Mouse (Mus musculus): ENCODE data around the gene Erbb4. TPM values are rescaled to one million over a fixed set of nuclear protein-coding genes. Genes with fewer than 3 reads are reported as not detected.

Gene Erbb4
- polyA plus RNA-seq, 1 experiment from 2014 or later = 6.7 TPM

- no peak overlapping the region for H3K27ac ChIP-seq (ENCODE audit: low read depth, low read length)
- H3K9me3 ChIP-seq (ENCODE audit: control insufficient read depth, low read length) = no peaks in the 10 kb centered on the region
- WGBS = 86% methylated on average over 3 of the region's 3 CpGs
- no peak for ATAC-seq (ENCODE audit: low FRiP score, low TSS enrichment)
- H3K4me1 ChIP-seq (ENCODE audit: control insufficient read depth, insufficient read depth, low read length) = no peaks in the 10 kb centered on the region
- no peaks in the 10 kb centered on the region for H3K36me3 ChIP-seq (ENCODE audit: control insufficient read depth, insufficient read depth, low read length)
- H3K4me3 ChIP-seq (ENCODE audit: low read length) = no peak overlapping the region
- no peak overlapping the region for H3K4me2 ChIP-seq (replicated peaks; ENCODE audit: low read depth, low read length)
- no peak overlapping the region for H3K9ac ChIP-seq (ENCODE audit: low read depth, low read length)
- H3K27me3 ChIP-seq (ENCODE audit: control insufficient read depth, insufficient read depth, low read length) = no peaks in the 10 kb centered on the region
These were observed 190.0 kb downstream of the Erbb4 start for GRCm38 (mm10) chr1:68917828-68918227.

- no peak for ATAC-seq (ENCODE audit: low FRiP score, low TSS enrichment)
- H3K9ac ChIP-seq (ENCODE audit: low read depth, low read length) = no peak overlapping the region
- 83% methylated on average over 2 of the region's 2 CpGs for WGBS
These were observed 215.8 kb downstream of the Erbb4 start for GRCm38 (mm10) chr1:68892041-68892440.

GRCm38 (mm10) chr1:68886823-68887222, 221.0 kb downstream of the Erbb4 start:
- ATAC-seq (ENCODE audit: low FRiP score, low TSS enrichment) = no peak
- Histone ChIP-seq H3K27me3 (ENCODE audit: control insufficient read depth, insufficient read depth, low read length) (no peaks in the 10 kb centered on the region), H3K4me1 (ENCODE audit: control insufficient read depth, insufficient read depth, low read length) (no peaks in the 10 kb centered on the region), H3K36me3 (ENCODE audit: control insufficient read depth, insufficient read depth, low read length) (no peaks in the 10 kb centered on the region), H3K4me2 (replicated peaks; ENCODE audit: low read depth, low read length) (no peak overlapping the region), H3K9ac (ENCODE audit: low read depth, low read length) (no peak overlapping the region), H3K27ac (ENCODE audit: low read depth, low read length) (no peak overlapping the region), H3K4me3 (ENCODE audit: low read length) (no peak overlapping the region), H3K9me3 (ENCODE audit: control insufficient read depth, low read length) (no peaks in the 10 kb centered on the region)
- WGBS = 66% methylated on average over 3 of the region's 3 CpGs

More at GRCm38 (mm10) chr1:68892041-68892440, 215.8 kb downstream of the Erbb4 start:
- Histone ChIP-seq H3K36me3 (ENCODE audit: control insufficient read depth, insufficient read depth, low read length) (no peaks in the 10 kb centered on the region), H3K9me3 (ENCODE audit: control insufficient read depth, low read length) (no peaks in the 10 kb centered on the region), H3K4me3 (ENCODE audit: low read length) (no peak overlapping the region), H3K27ac (ENCODE audit: low read depth, low read length) (no peak overlapping the region), H3K27me3 (ENCODE audit: control insufficient read depth, insufficient read depth, low read length) (no peaks in the 10 kb centered on the region), H3K4me2 (replicated peaks; ENCODE audit: low read depth, low read length) (no peak overlapping the region), H3K4me1 (ENCODE audit: control insufficient read depth, insufficient read depth, low read length) (no peaks in the 10 kb centered on the region)

- ATAC-seq (ENCODE audit: low FRiP score, low TSS enrichment) = no peak
- no peaks in the 10 kb centered on the region for H3K36me3 ChIP-seq (ENCODE audit: control insufficient read depth, insufficient read depth, low read length)
- no peaks in the 10 kb centered on the region for H3K9me3 ChIP-seq (ENCODE audit: control insufficient read depth, low read length)
- no peaks in the 10 kb centered on the region for H3K4me1 ChIP-seq (ENCODE audit: control insufficient read depth, insufficient read depth, low read length)
- no peak overlapping the region for H3K4me3 ChIP-seq (ENCODE audit: low read length)
- no peaks in the 10 kb centered on the region for H3K27me3 ChIP-seq (ENCODE audit: control insufficient read depth, insufficient read depth, low read length)
- WGBS = 76% methylated on average over 8 of the region's 8 CpGs
- H3K4me2 ChIP-seq (replicated peaks; ENCODE audit: low read depth, low read length) = no peak overlapping the region
- no peak overlapping the region for H3K27ac ChIP-seq (ENCODE audit: low read depth, low read length)
- no peak overlapping the region for H3K9ac ChIP-seq (ENCODE audit: low read depth, low read length)
These were observed 232.9 kb downstream of the Erbb4 start for GRCm38 (mm10) chr1:68874954-68875353.

GRCm38 (mm10) chr1:68873635-68874020, 234.2 kb downstream of the Erbb4 start:
- WGBS = 85% methylated on average over 1 of the region's 1 CpGs

GRCm38 (mm10) chr1:68872976-68873634, 234.8 kb downstream of the Erbb4 start:
- H3K4me3 ChIP-seq (ENCODE audit: low read length) = no peak overlapping the region
- no peak for ATAC-seq (ENCODE audit: low FRiP score, low TSS enrichment)
- no peak overlapping the region for H3K4me2 ChIP-seq (replicated peaks; ENCODE audit: low read depth, low read length)
- 72% methylated on average over 2 of the region's 2 CpGs for WGBS
- H3K27ac ChIP-seq (ENCODE audit: low read depth, low read length) = no peak overlapping the region
- no peaks in the 10 kb centered on the region for H3K27me3 ChIP-seq (ENCODE audit: control insufficient read depth, insufficient read depth, low read length)
- H3K36me3 ChIP-seq (ENCODE audit: control insufficient read depth, insufficient read depth, low read length) = no peaks in the 10 kb centered on the region
- no peaks in the 10 kb centered on the region for H3K4me1 ChIP-seq (ENCODE audit: control insufficient read depth, insufficient read depth, low read length)
- H3K9ac ChIP-seq (ENCODE audit: low read depth, low read length) = no peak overlapping the region
- no peaks in the 10 kb centered on the region for H3K9me3 ChIP-seq (ENCODE audit: control insufficient read depth, low read length)

More at GRCm38 (mm10) chr1:68873635-68874020, 234.2 kb downstream of the Erbb4 start:
- Histone ChIP-seq H3K27ac (ENCODE audit: low read depth, low read length) (no peak overlapping the region), H3K4me2 (replicated peaks; ENCODE audit: low read depth, low read length) (no peak overlapping the region), H3K4me3 (ENCODE audit: low read length) (no peak overlapping the region), H3K9me3 (ENCODE audit: control insufficient read depth, low read length) (no peaks in the 10 kb centered on the region), H3K4me1 (ENCODE audit: control insufficient read depth, insufficient read depth, low read length) (no peaks in the 10 kb centered on the region), H3K9ac (ENCODE audit: low read depth, low read length) (no peak overlapping the region), H3K36me3 (ENCODE audit: control insufficient read depth, insufficient read depth, low read length) (no peaks in the 10 kb centered on the region), H3K27me3 (ENCODE audit: control insufficient read depth, insufficient read depth, low read length) (no peaks in the 10 kb centered on the region)
- ATAC-seq (ENCODE audit: low FRiP score, low TSS enrichment) = no peak

GRCm38 (mm10) chr1:68860341-68860740, 247.5 kb downstream of the Erbb4 start:
- Histone ChIP-seq H3K4me3 (ENCODE audit: low read length) (no peak overlapping the region), H3K27me3 (ENCODE audit: control insufficient read depth, insufficient read depth, low read length) (no peaks in the 10 kb centered on the region), H3K9me3 (ENCODE audit: control insufficient read depth, low read length) (no peaks in the 10 kb centered on the region), H3K36me3 (ENCODE audit: control insufficient read depth, insufficient read depth, low read length) (no peaks in the 10 kb centered on the region), H3K4me2 (replicated peaks; ENCODE audit: low read depth, low read length) (no peak overlapping the region), H3K9ac (ENCODE audit: low read depth, low read length) (no peak overlapping the region), H3K4me1 (ENCODE audit: control insufficient read depth, insufficient read depth, low read length) (no peaks in the 10 kb centered on the region), H3K27ac (ENCODE audit: low read depth, low read length) (no peak overlapping the region)
- WGBS = 83% methylated on average over 2 of the region's 2 CpGs
- no peak for ATAC-seq (ENCODE audit: low FRiP score, low TSS enrichment)

- no peak overlapping the region for H3K9ac ChIP-seq (ENCODE audit: low read depth, low read length)
- H3K27me3 ChIP-seq (ENCODE audit: control insufficient read depth, insufficient read depth, low read length) = no peaks in the 10 kb centered on the region
- H3K27ac ChIP-seq (ENCODE audit: low read depth, low read length) = no peak overlapping the region
- no peak overlapping the region for H3K4me3 ChIP-seq (ENCODE audit: low read length)
- H3K4me2 ChIP-seq (replicated peaks; ENCODE audit: low read depth, low read length) = no peak overlapping the region
- no peak for ATAC-seq (ENCODE audit: low FRiP score, low TSS enrichment)
- WGBS = 78% methylated on average over 4 of the region's 4 CpGs
- H3K4me1 ChIP-seq (ENCODE audit: control insufficient read depth, insufficient read depth, low read length) = no peaks in the 10 kb centered on the region
- no peaks in the 10 kb centered on the region for H3K9me3 ChIP-seq (ENCODE audit: control insufficient read depth, low read length)
- no peaks in the 10 kb centered on the region for H3K36me3 ChIP-seq (ENCODE audit: control insufficient read depth, insufficient read depth, low read length)
These were observed 248.4 kb downstream of the Erbb4 start for GRCm38 (mm10) chr1:68859480-68859879.

GRCm38 (mm10) chr1:68839352-68839751, 268.5 kb downstream of the Erbb4 start:
- no peak overlapping the region for H3K4me2 ChIP-seq (replicated peaks; ENCODE audit: low read depth, low read length)
- no peaks in the 10 kb centered on the region for H3K4me1 ChIP-seq (ENCODE audit: control insufficient read depth, insufficient read depth, low read length)
- no peak overlapping the region for H3K4me3 ChIP-seq (ENCODE audit: low read length)
- H3K9ac ChIP-seq (ENCODE audit: low read depth, low read length) = no peak overlapping the region
- 77% methylated on average over 4 of the region's 4 CpGs for WGBS
- H3K27me3 ChIP-seq (ENCODE audit: control insufficient read depth, insufficient read depth, low read length) = no peaks in the 10 kb centered on the region
- no peaks in the 10 kb centered on the region for H3K9me3 ChIP-seq (ENCODE audit: control insufficient read depth, low read length)
- no peak for ATAC-seq (ENCODE audit: low FRiP score, low TSS enrichment)
- H3K36me3 ChIP-seq (ENCODE audit: control insufficient read depth, insufficient read depth, low read length) = no peaks in the 10 kb centered on the region
- no peak overlapping the region for H3K27ac ChIP-seq (ENCODE audit: low read depth, low read length)

Data from kidney, embryonic 14.5 days (tissue).